Mouse (Mus musculus) intestine, embryonic 15.5 days (tissue): ENCODE data around the gene Plpp7. TPM values are rescaled to one million over a fixed set of nuclear protein-coding genes. Genes with fewer than 3 reads are reported as not detected.

ENCODE experiments used
- polyA plus RNA-seq: library from polyadenylated mRNA; unstranded; fragments of >200 nt; fragmentation: Nextera tagmentation; extraction: Ambion mirVana; gene quantifications from 2 replicates; pipeline ENCODE4 v1.2.1, GENCODE M21; 2015

Gene Plpp7
- polyA plus RNA-seq, 1 experiment from 2014 or later = 4.3 TPM

Other genes starting within 250 kb of the Plpp7 start
- gene Fibcd1, start 249.5 kb upstream of the Plpp7 start, polyA plus RNA-seq = 0.46 and 0.67 TPM in 2 replicates
- 0.30 and 0.60 TPM in 2 replicates for gene Lamc3, start 208.2 kb upstream of the Plpp7 start, polyA plus RNA-seq
- 11.6 and 12.4 TPM in 2 replicates for gene Aif1l, start 145.4 kb upstream of the Plpp7 start, polyA plus RNA-seq
- gene Nup214, start 121.1 kb upstream of the Plpp7 start, polyA plus RNA-seq = 80.8 and 85.4 TPM in 2 replicates
- 1.8 and 2.0 TPM in 2 replicates for gene Fam78a, start 10.7 kb upstream of the Plpp7 start, polyA plus RNA-seq
- gene Prrc2b, start 55.6 kb downstream of the Plpp7 start, polyA plus RNA-seq = 32.5 and 36.1 TPM in 2 replicates
- 26.0 and 26.8 TPM in 2 replicates for gene Pomt1, start 141.1 kb downstream of the Plpp7 start, polyA plus RNA-seq
- gene Uck1, start 164.6 kb downstream of the Plpp7 start, polyA plus RNA-seq = 64.7 and 69.0 TPM in 2 replicates
- 19.7 and 20.5 TPM in 2 replicates for gene Golga2, start 191.9 kb downstream of the Plpp7 start, polyA plus RNA-seq
- 387 and 409 TPM in 2 replicates for gene Swi5, start 192.5 kb downstream of the Plpp7 start, polyA plus RNA-seq